Mouse (Mus musculus) neutrophil, adult 83 days (primary cell): ENCODE data around the gene Bpgm. TPM values are rescaled to one million over a fixed set of nuclear protein-coding genes. Genes with fewer than 3 reads are reported as not detected.

Experiments used
- total RNA-seq, 2 experiments: library from RNA; stranded (reverse); gene quantifications; one replicate each; pipeline ENCODE4 v1.2.4; 2023

Gene Bpgm
- 10 to 100 TPM; 12.1 to 12.8 TPM for total RNA-seq

GRCm38 (mm10) chr6:34475974-34476794, at the start of gene Bpgm:
TSS of gene Bpgm (plus strand) at chr6:34476207.

Other genes starting within 250 kb of the Bpgm start
- gene Akr1b3, start 158.7 kb upstream of the Bpgm start, total RNA-seq, result 10 to 100 TPM; 27.9 to 35.6 TPM
- not detected for gene Akr1b8, start 122.1 kb upstream of the Bpgm start, total RNA-seq
- gene Akr1b10, start 92.0 kb upstream of the Bpgm start, total RNA-seq, result 10 to 100 TPM; 11.8 to 13.1 TPM
- gene Akr1b7, start 63.9 kb upstream of the Bpgm start, total RNA-seq, result not detected
- under 1 TPM; 0.64 to 0.81 TPM for gene Cald1, start 122.3 kb downstream of the Bpgm start, total RNA-seq